In genomic region chr3:96576690-96577541, GRCm38 (mm10) we compare ENCODE assay signal across 8 mouse cellular contexts. TPM values are rescaled to one million over a fixed set of nuclear protein-coding genes. Genes with fewer than 3 reads are reported as not detected.
DNase-seq lines count a peak whose midpoint lies in the region; ATAC-seq and TF ChIP-seq lines count a peak whose summit lies in the region.

TSS of gene Gm16253 (plus strand) at chr3:96576984.

- peak; percentile 94 for ATAC-seq in embryonic facial prominence, embryonic 14.5 days (ENCODE audit: low read depth)
- peak; percentile 83 for ATAC-seq in limb, embryonic 15.5 days (ENCODE audit: insufficient number of reproducible peaks, low FRiP score, low TSS enrichment, low read depth)
- peak; percentile 88 for ATAC-seq in midbrain, postnatal 0 days (ENCODE audit: low FRiP score)

- no peaks in the 10 kb centered on the region for H3K9me3 ChIP-seq in embryonic facial prominence, embryonic 14.5 days (ENCODE audit: control insufficient read depth, low read length)
- no peaks in the 10 kb centered on the region for H3K9me3 ChIP-seq in limb, embryonic 15.5 days
- no peaks in the 10 kb centered on the region for H3K9me3 ChIP-seq in midbrain, postnatal 0 days (ENCODE audit: low read length)

- H3K4me3 ChIP-seq in embryonic facial prominence, embryonic 14.5 days (ENCODE audit: low read depth, low read length) = peak within 1 kb of the TSS; percentile 3; the same call in 1 of the 2 replicates
- peak within 1 kb of the TSS; percentile 19 for H3K4me3 ChIP-seq in limb, embryonic 15.5 days
- H3K4me3 ChIP-seq in midbrain, postnatal 0 days (ENCODE audit: low read depth, low read length) = no peak within 1 kb of the TSS

- peak within 1 kb of the TSS; percentile 41 for H3K4me2 ChIP-seq in embryonic facial prominence, embryonic 14.5 days (ENCODE audit: low read depth, low read length)
- H3K4me2 ChIP-seq in limb, embryonic 15.5 days = peak within 1 kb of the TSS; percentile 39
- peak within 1 kb of the TSS; percentile 28 for H3K4me2 ChIP-seq in midbrain, postnatal 0 days (ENCODE audit: low read depth, low read length, poor library complexity, severe bottlenecking)

- 0 out of 2 replicates have a peak within 1 kb of the TSS, but pooled peaks have one; percentile 45 for H3K9ac ChIP-seq in embryonic facial prominence, embryonic 14.5 days (ENCODE audit: low read depth, low read length)
- no peak within 1 kb of the TSS for H3K9ac ChIP-seq in limb, embryonic 15.5 days
- H3K9ac ChIP-seq in midbrain, postnatal 0 days (replicated peaks; ENCODE audit: low read length, poor library complexity, severe bottlenecking) = no peak within 1 kb of the TSS

- peak; percentile 40; the same call in 1 of the 2 replicates for TF ChIP-seq CTCF in midbrain, postnatal 0 days (IDR thresholded peaks at IDR 0.05)

- WGBS in embryonic facial prominence, embryonic 14.5 days = 26% methylated on average over 17 of the region's 17 CpGs
- WGBS in limb, embryonic 15.5 days = 23% methylated on average over 17 of the region's 17 CpGs
- WGBS in midbrain, postnatal 0 days = 30% methylated on average over 17 of the region's 17 CpGs

- H3K4me1 ChIP-seq in embryonic facial prominence, embryonic 14.5 days (ENCODE audit: control insufficient read depth, insufficient read depth, low read length) = peaks cover 8% of the 10 kb centered on the region
- H3K4me1 ChIP-seq in limb, embryonic 15.5 days = peaks cover 35% of the 10 kb centered on the region
- 0 out of 2 replicates have a peak, but pooled peaks cover 3% of the 10 kb centered on the region for H3K4me1 ChIP-seq in midbrain, postnatal 0 days (ENCODE audit: insufficient read depth, low read length)

- peaks cover 5% of the 10 kb centered on the region; the same call in 1 of the 2 replicates for H3K36me3 ChIP-seq in embryonic facial prominence, embryonic 14.5 days (ENCODE audit: control insufficient read depth, insufficient read depth, low read length)
- 0 out of 2 replicates have a peak, but pooled peaks cover 6% of the 10 kb centered on the region for H3K36me3 ChIP-seq in limb, embryonic 15.5 days
- no peaks in the 10 kb centered on the region for H3K36me3 ChIP-seq in midbrain, postnatal 0 days (ENCODE audit: insufficient read depth, low read length)

- peak within 1 kb of the TSS; percentile 72 for H3K27ac ChIP-seq in embryonic facial prominence, embryonic 14.5 days (replicated peaks; ENCODE audit: low read depth, low read length)
- H3K27ac ChIP-seq in limb, embryonic 15.5 days = peak within 1 kb of the TSS; percentile 89
- H3K27ac ChIP-seq in midbrain, postnatal 0 days (ENCODE audit: low read depth, low read length) = peak within 1 kb of the TSS; percentile 74

- DNase-seq in A20 (ENCODE audit: low read depth, low spot score) = peak; percentile 94
- DNase-seq in adrenal gland, postnatal 4 days (ENCODE audit: low spot score in 2 of 2) = peak; percentile 76 to 83
- peak; percentile 97 for DNase-seq in embryonic facial prominence, embryonic 14.5 days (ENCODE audit: low spot score)
- DNase-seq in heart, adult 8-10 months (ENCODE audit: low spot score) = peak; percentile 98
- DNase-seq in kidney, adult 9 months = peak; percentile 95
- peak; percentile 94 for DNase-seq in midbrain, postnatal 0 days (ENCODE audit: low spot score)
- DNase-seq in spleen, postnatal 36 days (ENCODE audit: low spot score in 2 of 2) = peak; percentile 93 to 95

- no peaks in the 10 kb centered on the region for H3K27me3 ChIP-seq in embryonic facial prominence, embryonic 14.5 days (replicated peaks; ENCODE audit: control insufficient read depth, insufficient read depth, low read length)
- H3K27me3 ChIP-seq in limb, embryonic 15.5 days = no peaks in the 10 kb centered on the region
- H3K27me3 ChIP-seq in midbrain, postnatal 0 days (ENCODE audit: insufficient read depth, low read length) = no peaks in the 10 kb centered on the region

RNA-seq across cellular contexts. Expression of gene Gm16253, which starts in this region (rescaled TPM):
- not detected for total RNA-seq in adrenal gland, postnatal 4 days (2021)
- 0.55 TPM in 1 of 2 replicates, not detected in the other for polyA plus RNA-seq in embryonic facial prominence, embryonic 14.5 days (2014; fragmentation: Nextera tagmentation; extraction: Ambion mirVana)
- 1 to 10 TPM in 3 of 4 experiments, not detected in 1; 2.5 to 3.3 (median 3.2) TPM for total RNA-seq in heart, adult 8-10 months (2022)
- polyA plus RNA-seq in limb, embryonic 15.5 days (2015; fragmentation: Nextera tagmentation; extraction: Ambion mirVana) = 0.82 and 1.2 TPM in 2 replicates
- total RNA-seq in midbrain, postnatal 0 days (2014; rRNA removed) = not detected in 2 replicates
- polyA plus RNA-seq in midbrain, postnatal 0 days (2015; fragmentation: Nextera tagmentation; extraction: Ambion mirVana) = 0.52 TPM in 1 of 2 replicates, not detected in the other

Comparison
In these comparisons a context has a peak if more than half of its experiments do, and no peak if none do; other contexts are left out.
1. Peak in DNase-seq in adrenal gland, postnatal 4 days; RNA of the gene not detected or under 1 TPM.
2. Peak in DNase-seq, ATAC-seq, H3K4me3 ChIP-seq, H3K27ac ChIP-seq, H3K9ac ChIP-seq and H3K4me2 ChIP-seq in embryonic facial prominence, embryonic 14.5 days; RNA of the gene not detected or under 1 TPM.
3. Peak in DNase-seq, ATAC-seq, H3K27ac ChIP-seq and H3K4me2 ChIP-seq in midbrain, postnatal 0 days; RNA of the gene not detected or under 1 TPM.